Mouse (Mus musculus): ENCODE data around the gene Vmn1r6. TPM values are rescaled to one million over a fixed set of nuclear protein-coding genes. Genes with fewer than 3 reads are reported as not detected.

Vmn1r6 gene
- not detected for total RNA-seq (2023)

GRCm38 (mm10) chr6:56996943-56997342 lies at the start of gene Vmn1r6:
Gene Vmn1r6, plus strand, starts transcription at chr6:56997243.

GRCm38 (mm10) chr6:56969973-56970372 lies 27.1 kb upstream of the Vmn1r6 start, which contains the start of gene Vmn1r5:
Gene Vmn1r5, plus strand, starts transcription at chr6:56970273.

GRCm38 (mm10) chr6:57025224-57025623 lies 28.2 kb downstream of the Vmn1r6 start, which contains the start of gene Vmn1r7:
Gene Vmn1r7, minus strand, starts transcription at chr6:57025324.

GRCm38 (mm10) chr6:57031984-57032383 lies 34.9 kb downstream of the Vmn1r6 start, which contains the start of gene Vmn1r8:
Gene Vmn1r8, plus strand, starts transcription at chr6:57032284.

Other genes starting within 250 kb of the Vmn1r6 start
- gene Kbtbd2, start 199.4 kb upstream of the Vmn1r6 start, total RNA-seq (2023), result 10 to 100 TPM; 68.3 to 69.1 TPM
- gene Fkbp9, start 165.2 kb upstream of the Vmn1r6 start, total RNA-seq (2023), result not detected
- 10 to 100 TPM; 52.5 to 61.9 TPM for gene Nt5c3, start 73.3 kb upstream of the Vmn1r6 start, total RNA-seq (2023)
- gene Vmn1r4, start 73.2 kb upstream of the Vmn1r6 start, total RNA-seq (2023), result under 1 TPM in 1 of 2 experiments, not detected in 1; 0.70 TPM
- not detected for gene Vmn1r5, start 27.0 kb upstream of the Vmn1r6 start, total RNA-seq (2023)
- not detected for gene Vmn1r7, start 28.1 kb downstream of the Vmn1r6 start, total RNA-seq (2023)
- not detected for gene Vmn1r8, start 35.0 kb downstream of the Vmn1r6 start, total RNA-seq (2023)
- not detected for gene Vmn1r9, start 69.5 kb downstream of the Vmn1r6 start, total RNA-seq (2023)
- not detected for gene Vmn1r10, start 112.2 kb downstream of the Vmn1r6 start, total RNA-seq (2023)
- not detected for gene Vmn1r11, start 136.2 kb downstream of the Vmn1r6 start, total RNA-seq (2023)
- gene Vmn1r12, start 159.7 kb downstream of the Vmn1r6 start, total RNA-seq (2023), result under 1 TPM in 1 of 2 experiments, not detected in 1; 0.09 TPM
- gene Vmn1r13, start 206.0 kb downstream of the Vmn1r6 start, total RNA-seq (2023), result not detected
- not detected for gene Vmn1r14, start 234.4 kb downstream of the Vmn1r6 start, total RNA-seq (2023)